Mouse (Mus musculus) thymus, adult 2 months (tissue): ENCODE data around the gene Nfe2l1.

Experiments
- CTCF ChIP-seq: fragments of 200-500 bp; IDR thresholded peaks from 2 replicates; pipeline ENCODE4 v1.5.1; 2012; ENCODE audit warnings: mild to moderate bottlenecking, control low read depth, low read length, moderate library complexity, borderline replicate concordance; ENCODE audit not compliant: control insufficient read depth, poor library complexity, insufficient read depth; ENCODE audit errors: extremely low read depth
- POLR2A ChIP-seq: fragments of 200-500 bp; IDR thresholded peaks from 2 replicates; pipeline ENCODE4 v1.6.1; 2012; ENCODE audit warnings: mild to moderate bottlenecking, low read length, control low read depth, moderate library complexity; ENCODE audit not compliant: control insufficient read depth, poor library complexity, insufficient read depth; ENCODE audit errors: extremely low read depth

- no peak for TF ChIP-seq CTCF
- TF ChIP-seq POLR2A = no peak
Measured at GRCm38 (mm10) chr11:96823471-96823837, 6.3 kb downstream of the Nfe2l1 start.
